Mouse (Mus musculus) thymus, postnatal 10 days (tissue): Measurements from ENCODE around the gene Gsta4.
"Not testable (repeated sequence)": the region's sequence is repeated elsewhere in the genome, so short reads cannot be mapped to it uniquely, and the experiment has no call there.

Experiments
- DNase-seq, 2 experiments: peaks; one replicate each; pipeline ENCODE4 v3.0.0; 2021; ENCODE audit warnings: low spot score in 2 of 2

The Gsta4 gene

GRCm38 (mm10) chr9:78230461-78230860 lies 47.9 kb downstream of the Gsta4 start, which contains the start of gene Gsta1:
Gene Gsta1, plus strand, starts transcription at chr9:78230656.
- not testable (repeated sequence) for DNase-seq

DNA sequence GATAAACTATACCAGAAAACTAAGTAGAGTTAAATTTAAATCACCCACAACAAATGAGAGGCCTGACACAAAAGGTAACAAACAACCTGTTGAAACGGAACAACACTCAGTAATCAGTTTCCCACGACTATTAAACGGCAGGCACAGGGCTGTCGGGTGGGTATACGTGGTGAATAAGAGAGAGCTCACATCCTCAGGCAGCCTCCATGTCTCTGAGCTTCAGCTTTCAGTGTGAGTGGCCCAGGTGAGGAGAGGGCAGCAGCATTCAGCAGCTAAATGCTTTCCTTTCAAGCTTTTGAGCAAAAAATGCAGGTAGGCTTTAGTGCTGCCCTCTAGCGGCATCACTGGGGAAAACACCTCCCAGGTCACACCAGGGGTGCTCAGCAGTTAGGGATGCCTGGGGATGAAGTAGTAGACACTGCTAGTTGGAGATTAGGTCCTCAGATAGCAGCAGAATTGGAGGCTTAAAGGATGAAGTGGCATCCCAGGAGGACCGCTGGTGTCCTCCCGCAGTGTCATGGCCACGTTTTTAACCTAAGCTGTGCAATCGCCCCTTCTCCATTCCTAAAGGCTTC lies 50.6 kb downstream of the Gsta4 start:
- DNase-seq: not testable (repeated sequence)

GRCm38 (mm10) chr9:78255683-78256470 lies 73.3 kb downstream of the Gsta4 start:
- not testable (repeated sequence) for DNase-seq

DNA sequence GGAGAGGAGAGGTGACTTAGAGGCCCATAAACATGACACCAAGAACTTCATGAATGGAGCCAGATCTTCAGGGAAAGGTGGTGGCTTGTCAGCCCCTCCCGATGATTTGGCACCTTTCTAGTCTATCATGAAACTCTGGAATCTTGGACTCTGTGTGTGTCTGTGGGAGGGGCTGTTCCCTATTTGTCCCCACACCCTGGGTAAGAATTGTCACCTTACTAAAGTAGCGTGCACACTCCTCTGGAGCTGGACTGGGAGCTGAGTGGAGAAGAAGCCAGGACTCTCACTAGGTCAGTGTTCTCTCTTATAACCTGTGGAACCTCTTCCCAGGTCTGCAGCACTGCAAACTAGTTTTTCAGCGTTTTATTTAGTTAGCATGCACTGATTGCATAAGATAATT lies 74.3 kb downstream of the Gsta4 start, which contains the start of gene Gm3776:
Gene Gm3776 (plus strand): TSS at position 216 of the 400 bp plus-strand sequence.
- DNase-seq: not testable (repeated sequence)
